Mouse (Mus musculus) fibroblast of lung, adult 2 months (primary cell): ENCODE data around the gene Gpr137b.
A peak's percentile ranks its signal among the peaks of the same experiment; 100 is the strongest.
"Not testable (repeated sequence)": the region's sequence is repeated elsewhere in the genome, so short reads cannot be mapped to it uniquely, and the experiment has no call there.

Source experiments
- DNase-seq: peaks from one replicate; pipeline ENCODE4 v3.0.0-alpha.2; 2011; ENCODE audit warnings: low read depth

Gene Gpr137b

GRCm38 (mm10) chr13:13366371-13366770, 27.4 kb downstream of the Gpr137b start:
- not testable (repeated sequence) for DNase-seq

- DNase-seq: not testable (repeated sequence)
Observed at GRCm38 (mm10) chr13:13363536-13363935, 30.3 kb downstream of the Gpr137b start.

GRCm38 (mm10) chr13:13362261-13362660, 31.6 kb downstream of the Gpr137b start:
- DNase-seq: not testable (repeated sequence)

DNA sequence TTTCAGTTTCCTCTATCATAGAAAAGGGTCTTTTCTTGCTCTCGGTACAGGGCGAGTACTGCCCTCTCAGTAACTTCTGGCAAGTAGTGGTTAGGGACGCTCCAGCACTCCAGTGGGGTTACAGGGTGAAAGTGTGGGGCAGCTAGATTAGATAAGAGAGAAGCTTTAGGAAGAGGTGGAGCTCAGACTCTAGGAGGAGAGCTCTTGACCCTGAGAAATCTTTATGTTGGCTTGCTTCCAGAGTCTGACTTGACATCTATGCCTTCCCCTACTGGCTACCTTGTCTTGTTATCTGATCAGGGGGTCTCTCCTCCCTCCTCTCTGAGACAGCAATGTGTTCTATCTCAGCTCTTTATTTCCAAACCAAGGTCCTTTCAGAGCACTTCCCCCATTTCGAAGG, 33.8 kb downstream of the Gpr137b start:
- not testable (repeated sequence) for DNase-seq

GRCm38 (mm10) chr13:13358602-13359001, 35.2 kb downstream of the Gpr137b start:
- not testable (repeated sequence) for DNase-seq

- DNase-seq: not testable (repeated sequence)
Observed at GRCm38 (mm10) chr13:13358097-13358496, 35.7 kb downstream of the Gpr137b start.

- not testable (repeated sequence) for DNase-seq
Observed at GRCm38 (mm10) chr13:13352113-13352512, 41.7 kb downstream of the Gpr137b start.

DNA sequence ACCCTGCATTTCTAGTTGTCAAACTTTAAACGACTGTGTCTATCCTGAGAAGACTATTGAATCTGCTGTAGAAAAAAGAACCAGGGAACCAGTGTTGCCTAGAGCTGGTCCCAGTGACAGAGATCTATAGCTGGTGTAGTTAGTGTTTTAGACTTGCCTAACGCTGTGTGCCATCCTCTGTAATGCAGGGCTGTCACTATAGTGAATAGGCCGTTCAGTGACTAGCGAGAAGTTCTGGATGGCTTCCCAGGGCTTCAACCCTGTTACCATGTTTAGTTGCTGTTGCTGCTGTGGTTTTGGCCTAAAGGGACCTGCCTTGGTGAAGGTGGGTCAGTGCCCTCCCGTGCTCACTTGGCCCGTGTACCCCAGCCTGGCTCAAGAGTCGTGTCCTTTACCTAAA, 43.1 kb downstream of the Gpr137b start:
- DNase-seq: not testable (repeated sequence)

DNA sequence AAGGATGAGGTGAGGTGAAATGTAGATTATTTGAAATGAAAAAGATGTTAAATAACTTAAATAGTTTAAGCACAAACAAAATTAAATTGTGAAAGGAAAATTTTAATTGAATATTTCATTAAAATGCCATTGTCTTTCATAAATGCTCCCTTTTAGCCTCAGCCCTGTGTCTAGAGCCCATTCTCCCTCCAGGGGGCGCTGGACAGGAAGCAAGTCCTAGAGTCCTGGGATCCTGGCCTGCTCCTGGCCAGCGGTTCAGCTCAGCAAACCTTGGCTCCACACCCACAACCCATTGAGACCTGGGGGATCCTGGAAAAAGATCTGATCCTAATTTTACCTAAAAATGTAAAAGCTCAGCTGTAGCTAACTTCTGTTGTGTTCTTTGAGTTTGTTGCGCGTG, 44.5 kb downstream of the Gpr137b start:
- DNase-seq: no peak

DNA sequence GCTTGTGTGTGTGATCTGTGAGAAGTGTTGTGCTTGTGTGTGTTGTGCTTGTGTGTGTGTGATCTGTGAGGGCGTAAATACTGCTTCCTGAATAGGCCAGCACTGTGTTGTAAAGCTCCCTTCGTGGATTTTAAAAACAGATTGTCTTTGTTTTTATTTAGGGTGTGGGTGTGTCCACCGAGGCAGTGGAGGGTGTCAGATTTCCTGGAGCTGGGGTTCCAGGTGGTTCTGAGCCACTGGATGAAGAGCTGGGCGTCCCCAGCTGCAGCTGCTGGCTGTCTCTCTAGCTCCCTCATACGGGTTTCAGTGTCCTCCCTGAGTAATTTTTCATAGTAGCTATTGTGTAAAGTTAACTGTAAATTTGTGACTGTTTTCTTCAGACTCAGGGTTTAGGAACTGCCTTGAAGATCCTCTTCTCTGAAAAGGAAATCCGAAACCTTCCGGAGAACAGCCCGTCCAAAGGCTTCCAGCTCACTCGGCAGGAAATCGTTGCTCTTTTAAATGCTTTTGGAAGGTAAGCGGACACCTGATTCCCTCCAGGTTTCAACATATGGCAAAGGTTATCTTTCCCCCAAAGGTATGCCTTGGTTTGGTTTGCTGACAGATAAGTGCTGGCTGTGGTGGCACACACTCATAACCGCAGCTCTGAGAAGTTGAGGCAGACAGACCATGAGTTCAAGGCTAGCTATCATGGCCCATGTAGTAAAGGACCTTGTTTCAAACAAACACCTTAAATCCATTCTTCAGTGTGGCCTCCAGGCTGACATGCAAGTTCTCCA, 46.0 kb downstream of the Gpr137b start:
- not testable (repeated sequence) for DNase-seq

DNA sequence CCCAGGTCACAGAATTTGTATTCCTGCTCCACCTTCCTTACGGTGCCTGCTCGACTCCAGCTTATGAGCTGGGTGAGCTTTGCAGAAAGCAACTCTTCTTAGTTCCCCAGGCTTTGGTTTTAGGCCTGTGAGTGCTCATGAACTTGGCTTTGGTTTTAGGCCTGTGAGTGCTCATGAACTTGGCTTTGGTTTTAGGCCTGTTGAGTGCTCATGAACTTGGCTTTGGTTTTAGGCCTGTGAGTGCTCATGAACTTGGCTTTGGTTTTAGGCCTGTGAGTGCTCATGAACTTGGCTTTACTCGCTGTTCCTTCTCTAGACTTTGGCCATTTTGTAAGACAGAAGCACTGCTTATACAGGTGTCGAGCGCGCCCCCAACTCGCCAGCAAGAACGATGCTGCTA, 56.5 kb downstream of the Gpr137b start:
- DNase-seq: not testable (repeated sequence)

GRCm38 (mm10) chr13:13328876-13329275, 64.9 kb downstream of the Gpr137b start:
- DNase-seq: peak; percentile 9
